Mouse (Mus musculus): ENCODE results near the gene Hspb6. TPM values are rescaled to one million over a fixed set of nuclear protein-coding genes. Genes with fewer than 3 reads are reported as not detected.
A peak's percentile ranks its signal among the peaks of the same experiment; 100 is the strongest.

Gene Hspb6
- total and polyA plus RNA-seq, 2 experiments from 2014 or later: 6.4 to 15.8 TPM

DNA sequence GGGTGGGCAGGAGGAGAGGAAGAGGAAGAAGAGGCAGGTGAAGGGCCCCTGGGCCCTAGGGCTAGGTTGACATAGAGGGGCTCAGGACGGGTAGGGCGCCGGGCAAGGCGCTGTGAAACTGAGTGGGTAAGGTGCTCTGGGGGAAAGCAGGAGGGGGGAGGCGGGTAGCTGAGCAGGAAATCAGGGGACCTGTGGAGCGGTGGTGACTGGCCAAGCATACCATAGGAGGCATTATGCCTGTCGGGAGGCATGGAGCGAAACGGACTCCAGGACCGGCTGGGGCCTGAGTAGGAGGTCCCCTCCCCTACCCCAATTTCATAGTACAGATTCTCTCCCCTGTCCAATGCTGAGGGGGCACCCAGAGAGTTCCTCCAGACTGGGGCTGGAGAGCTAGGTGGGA, 29.1 kb upstream of the Hspb6 start:
- DNase-seq (ENCODE audit: low spot score) (no peak), ATAC-seq (no peak)
- 77% methylated on average over 10 of the region's 10 CpGs for WGBS
- Histone ChIP-seq H3K36me3 (ENCODE audit: insufficient read depth, low read length) (peaks cover 37% of the 10 kb centered on the region), H3K4me1 (ENCODE audit: insufficient read depth, low read length) (0 out of 2 replicates have a peak, but pooled peaks cover 4% of the 10 kb centered on the region), H3K4me2 (ENCODE audit: low read depth, low read length) (no peak overlapping the region), H3K9me3 (ENCODE audit: low read length) (no peaks in the 10 kb centered on the region), H3K4me3 (ENCODE audit: low read length) (no peak overlapping the region), H3K27me3 (ENCODE audit: insufficient read depth, low read length) (no peaks in the 10 kb centered on the region), H3K27ac (no peak overlapping the region), H3K9ac (replicated peaks; ENCODE audit: low read length) (no peak overlapping the region)
- no peak for TF ChIP-seq CTCF (IDR thresholded peaks at IDR 0.05; ENCODE audit: low read depth)

DNA sequence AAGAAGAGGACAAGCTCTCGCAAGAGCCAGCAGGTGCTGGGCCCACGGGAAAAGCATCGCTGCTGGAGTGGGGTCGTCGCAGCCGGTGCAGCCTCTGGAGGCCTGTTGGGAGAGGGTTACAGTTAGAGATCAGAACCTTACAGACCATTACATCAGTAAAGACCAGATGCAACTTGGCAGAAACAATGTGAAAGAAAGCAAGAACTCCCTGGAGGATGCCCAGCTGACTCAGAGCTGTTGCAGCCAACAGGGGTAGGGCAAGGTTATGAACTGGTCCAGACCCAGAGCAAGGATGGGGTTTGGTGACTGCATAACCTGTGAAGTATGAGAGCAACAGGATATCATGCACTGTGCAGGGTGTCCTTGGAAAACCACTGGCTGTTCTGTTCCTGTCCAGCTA, 27.5 kb upstream of the Hspb6 start:
- no peak overlapping the region for H3K9ac ChIP-seq (replicated peaks; ENCODE audit: low read length)
- ATAC-seq (no peak), DNase-seq (ENCODE audit: low spot score) (no peak)
- 0 out of 2 replicates have a peak, but pooled peaks cover 4% of the 10 kb centered on the region for H3K4me1 ChIP-seq (ENCODE audit: insufficient read depth, low read length)
- no peak overlapping the region for H3K27ac ChIP-seq
- WGBS: 72% methylated on average over 6 of the region's 6 CpGs
- no peaks in the 10 kb centered on the region for H3K27me3 ChIP-seq (ENCODE audit: insufficient read depth, low read length)
- TF ChIP-seq CTCF (IDR thresholded peaks at IDR 0.05; ENCODE audit: low read depth): no peak
- no peak overlapping the region for H3K4me3 ChIP-seq (ENCODE audit: low read length)
- no peaks in the 10 kb centered on the region for H3K9me3 ChIP-seq (ENCODE audit: low read length)
- H3K36me3 ChIP-seq (ENCODE audit: insufficient read depth, low read length): peaks cover 53% of the 10 kb centered on the region
- H3K4me2 ChIP-seq (ENCODE audit: low read depth, low read length): no peak overlapping the region

DNA sequence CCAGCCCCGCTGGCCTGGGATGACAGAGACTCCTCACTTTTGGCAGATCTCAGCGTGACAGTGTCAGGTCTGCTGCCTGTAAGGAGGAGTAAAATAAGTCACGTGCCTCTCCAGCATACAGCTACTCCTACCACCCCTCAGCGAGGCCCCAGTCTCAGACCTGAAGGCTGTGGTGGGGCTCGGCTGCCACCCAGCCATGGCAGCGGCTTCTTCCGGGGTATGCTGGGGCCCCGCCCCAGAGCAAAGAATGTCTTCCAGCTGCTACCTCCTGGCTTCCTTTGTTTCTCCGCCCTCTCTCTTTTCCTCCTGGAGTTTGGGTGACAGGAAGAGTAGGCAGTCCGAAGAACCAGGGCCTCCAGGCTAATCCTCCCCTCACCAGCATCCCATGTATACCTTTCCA, 26.0 kb upstream of the Hspb6 start:
- no peak overlapping the region for H3K9ac ChIP-seq (replicated peaks; ENCODE audit: low read length)
- no peak overlapping the region for H3K4me3 ChIP-seq (ENCODE audit: low read length)
- 39% methylated on average over 10 of the region's 10 CpGs for WGBS
- H3K4me2 ChIP-seq (ENCODE audit: low read depth, low read length): no peak overlapping the region
- no peak for DNase-seq (ENCODE audit: low spot score)
- no peak for TF ChIP-seq CTCF (IDR thresholded peaks at IDR 0.05; ENCODE audit: low read depth)
- H3K27me3 ChIP-seq (ENCODE audit: insufficient read depth, low read length): no peaks in the 10 kb centered on the region
- H3K9me3 ChIP-seq (ENCODE audit: low read length): no peaks in the 10 kb centered on the region
- no peak for ATAC-seq
- H3K27ac ChIP-seq: no peak overlapping the region
- no peaks in the 10 kb centered on the region for H3K4me1 ChIP-seq (ENCODE audit: insufficient read depth, low read length)
- H3K36me3 ChIP-seq (ENCODE audit: insufficient read depth, low read length): peaks cover 65% of the 10 kb centered on the region

DNA sequence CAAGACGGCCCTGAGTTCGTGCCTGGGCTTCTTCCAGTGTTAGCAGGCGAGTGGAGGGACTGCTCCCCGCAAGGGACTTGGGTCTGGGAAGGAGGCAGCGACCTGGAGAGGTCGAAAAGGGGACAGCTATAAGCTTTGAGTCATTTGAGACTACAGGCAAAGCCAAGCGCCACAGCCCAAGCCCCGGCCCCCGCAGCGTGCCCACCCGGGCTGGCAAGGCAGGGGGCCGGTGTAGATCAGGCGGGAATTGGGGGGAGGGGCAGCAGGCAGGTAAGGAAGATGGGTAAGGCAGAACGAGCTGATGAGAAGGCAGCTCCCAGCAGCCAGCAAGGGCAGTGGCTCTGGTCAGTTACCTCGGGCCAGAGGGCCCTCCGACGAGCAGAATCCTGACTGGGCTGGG, 25.6 kb upstream of the Hspb6 start:
- Histone ChIP-seq H3K27me3 (ENCODE audit: insufficient read depth, low read length) (no peaks in the 10 kb centered on the region), H3K36me3 (ENCODE audit: insufficient read depth, low read length) (peaks cover 65% of the 10 kb centered on the region), H3K4me3 (ENCODE audit: low read length) (no peak overlapping the region), H3K9ac (replicated peaks; ENCODE audit: low read length) (0 out of 2 replicates have a peak overlapping the region, but pooled peaks have one; percentile 9), H3K4me2 (ENCODE audit: low read depth, low read length) (no peak overlapping the region), H3K27ac (no peak overlapping the region), H3K4me1 (ENCODE audit: insufficient read depth, low read length) (0 out of 2 replicates have a peak, but pooled peaks cover 2% of the 10 kb centered on the region), H3K9me3 (ENCODE audit: low read length) (no peaks in the 10 kb centered on the region)
- WGBS: 35% methylated on average over 17 of the region's 17 CpGs
- ATAC-seq (no peak), DNase-seq (ENCODE audit: low spot score) (no peak)
- TF ChIP-seq CTCF (IDR thresholded peaks at IDR 0.05; ENCODE audit: low read depth): no peak

DNA sequence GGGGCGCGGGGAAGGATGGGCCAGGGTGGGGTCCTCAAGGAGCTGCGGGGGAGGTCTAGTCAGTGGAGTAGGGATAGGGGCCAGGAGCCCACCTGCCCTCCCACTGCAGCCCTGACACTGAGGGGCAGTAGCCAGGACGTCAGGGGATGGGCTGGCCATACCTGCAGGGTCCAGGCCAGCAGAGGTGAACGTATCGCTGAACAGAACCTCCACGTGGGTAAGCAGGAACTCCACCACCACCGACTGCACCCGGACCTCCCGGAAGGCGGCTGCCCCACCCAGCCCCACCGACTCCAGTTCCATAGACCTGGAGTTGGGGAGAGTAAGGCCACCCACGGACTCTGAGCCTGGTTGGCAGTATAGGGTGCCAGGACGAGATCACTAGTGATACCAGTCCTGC, 25.0 kb upstream of the Hspb6 start:
- 0 out of 2 replicates have a peak overlapping the region, but pooled peaks have one; percentile 9 for H3K9ac ChIP-seq (replicated peaks; ENCODE audit: low read length)
- no peak for TF ChIP-seq CTCF (IDR thresholded peaks at IDR 0.05; ENCODE audit: low read depth)

DNA sequence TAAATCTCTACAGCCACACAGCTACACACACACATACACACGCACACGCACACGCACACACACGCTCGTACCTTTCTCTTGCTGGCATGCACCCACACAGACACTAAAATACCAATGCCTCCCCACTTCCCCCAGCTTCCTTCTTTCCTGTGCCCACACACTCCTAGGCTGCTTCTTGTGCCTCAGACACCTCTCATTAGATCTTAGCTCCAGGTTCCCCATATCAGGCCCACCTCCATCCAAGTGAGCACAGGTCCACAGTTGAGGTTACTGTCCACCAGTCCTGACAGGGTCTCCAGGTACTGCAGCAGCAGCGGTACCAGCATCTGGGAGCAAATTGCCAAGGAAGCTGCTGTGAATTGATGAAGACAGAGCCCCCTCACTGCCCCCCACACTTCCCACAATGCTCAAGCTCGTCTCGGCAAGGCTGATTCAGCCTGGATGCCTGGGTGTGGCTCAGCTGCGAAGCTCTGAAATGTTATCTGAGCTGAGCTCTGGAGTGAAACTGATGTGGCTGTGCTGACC, 20.6 kb upstream of the Hspb6 start:
- no peak overlapping the region for H3K4me3 ChIP-seq (ENCODE audit: low read length)
- DNase-seq (ENCODE audit: low spot score) (no peak), ATAC-seq (no peak)
- H3K36me3 ChIP-seq (ENCODE audit: insufficient read depth, low read length): peaks cover 53% of the 10 kb centered on the region
- TF ChIP-seq CTCF (IDR thresholded peaks at IDR 0.05; ENCODE audit: low read depth): no peak
- H3K9me3 ChIP-seq (ENCODE audit: low read length): no peaks in the 10 kb centered on the region
- H3K27me3 ChIP-seq (ENCODE audit: insufficient read depth, low read length): no peaks in the 10 kb centered on the region
- 0 out of 2 replicates have a peak overlapping the region, but pooled peaks have one; percentile 17 for H3K4me2 ChIP-seq (ENCODE audit: low read depth, low read length)
- H3K27ac ChIP-seq: no peak overlapping the region
- H3K9ac ChIP-seq (replicated peaks; ENCODE audit: low read length): 0 out of 2 replicates have a peak overlapping the region, but pooled peaks have one; percentile 28
- peaks cover 22% of the 10 kb centered on the region for H3K4me1 ChIP-seq (ENCODE audit: insufficient read depth, low read length)
- 82% methylated on average over 9 of the region's 9 CpGs for WGBS

More for the DNA sequence above, 25.0 kb upstream of the Hspb6 start:
- H3K27me3 ChIP-seq (ENCODE audit: insufficient read depth, low read length): no peaks in the 10 kb centered on the region
- no peak overlapping the region for H3K4me2 ChIP-seq (ENCODE audit: low read depth, low read length)
- ATAC-seq (no peak), DNase-seq (ENCODE audit: low spot score) (no peak)
- H3K4me3 ChIP-seq (ENCODE audit: low read length): no peak overlapping the region
- no peak overlapping the region for H3K27ac ChIP-seq
- peaks cover 69% of the 10 kb centered on the region for H3K36me3 ChIP-seq (ENCODE audit: insufficient read depth, low read length)
- 79% methylated on average over 14 of the region's 14 CpGs for WGBS
- no peaks in the 10 kb centered on the region for H3K9me3 ChIP-seq (ENCODE audit: low read length)
- 0 out of 2 replicates have a peak, but pooled peaks cover 5% of the 10 kb centered on the region for H3K4me1 ChIP-seq (ENCODE audit: insufficient read depth, low read length)

DNA sequence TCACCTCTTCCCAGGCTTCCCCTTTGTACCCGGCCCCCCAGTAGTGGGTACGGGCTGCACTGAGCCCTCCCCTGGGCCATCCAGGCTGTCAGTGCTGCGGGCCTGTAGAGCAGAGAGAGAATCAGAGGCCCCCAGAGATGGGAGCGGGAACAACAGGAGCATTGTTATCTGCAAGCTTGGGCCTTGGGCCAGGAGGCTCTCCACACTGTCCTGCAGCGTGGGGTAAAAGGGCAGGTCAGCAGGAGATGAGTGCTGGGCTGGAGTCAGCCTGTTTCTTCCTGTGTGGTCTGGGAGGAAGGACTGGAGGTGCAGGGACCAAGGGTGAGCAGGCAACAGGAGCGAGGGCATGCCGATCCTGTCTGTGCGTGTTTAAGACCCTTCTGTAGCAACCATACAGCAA, 19.0 kb upstream of the Hspb6 start:
- peak overlapping the region; percentile 83 for H3K4me3 ChIP-seq (ENCODE audit: low read length)
- peak; percentile 36 for ATAC-seq

More for the DNA sequence above, 19.0 kb upstream of the Hspb6 start:
- Histone ChIP-seq H3K4me2 (ENCODE audit: low read depth, low read length) (peak overlapping the region; percentile 75), H3K4me1 (ENCODE audit: insufficient read depth, low read length) (peaks cover 22% of the 10 kb centered on the region), H3K9ac (replicated peaks; ENCODE audit: low read length) (peak overlapping the region; percentile 84; the same call in 1 of the 2 replicates), H3K9me3 (ENCODE audit: low read length) (no peaks in the 10 kb centered on the region), H3K36me3 (ENCODE audit: insufficient read depth, low read length) (peaks cover 38% of the 10 kb centered on the region), H3K27me3 (ENCODE audit: insufficient read depth, low read length) (no peaks in the 10 kb centered on the region), H3K27ac (peak overlapping the region; percentile 54)
- TF ChIP-seq CTCF (IDR thresholded peaks at IDR 0.05; ENCODE audit: low read depth): no peak
- DNase-seq (ENCODE audit: low spot score): peak; percentile 58
- WGBS: 10% methylated on average over 8 of the region's 8 CpGs

Data from hindbrain, postnatal 0 days (tissue).